In the genomic region with DNA sequence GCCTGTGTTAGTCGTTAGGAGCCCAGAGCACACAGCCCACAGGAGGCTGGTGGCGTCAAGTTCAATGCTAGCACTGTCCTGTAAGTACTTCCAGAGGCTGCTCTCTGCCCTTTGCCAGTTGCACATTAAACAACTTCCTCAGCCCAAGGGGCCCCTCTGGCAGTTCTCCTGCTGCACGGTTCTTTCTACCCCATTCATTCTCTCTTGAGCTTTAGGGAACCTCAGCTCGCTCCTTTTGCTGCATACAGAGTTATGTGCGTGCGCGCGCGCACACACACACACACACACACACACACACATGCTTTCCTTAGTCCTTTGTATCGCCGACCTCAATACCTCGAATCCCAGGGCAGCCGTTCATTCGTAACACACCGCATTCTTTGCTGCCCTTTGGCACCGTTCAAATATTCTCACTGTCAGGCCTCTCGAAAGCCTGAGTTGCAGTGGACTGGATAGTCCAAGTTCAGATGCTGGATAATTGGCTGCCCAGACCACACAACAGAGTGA, we compare ENCODE assay signal across 11 mouse cellular contexts. TPM values are rescaled to one million over a fixed set of nuclear protein-coding genes. Genes with fewer than 3 reads are reported as not detected.
A peak's percentile ranks its signal among the peaks of the same experiment; 100 is the strongest.
DNase-seq lines count a peak whose midpoint lies in the region; ATAC-seq lines count a peak whose summit lies in the region.
"Had no signal": no experiment of that assay in that cellular context is flagged by ENCODE, and none has a peak within 500 bp of the region (broad histone marks: within the 10 kb centered on the region; RNA-seq: fewer than 3 reads in every experiment).

No protein-coding gene starts in this region.

- no peak overlapping the region for H3K4me2 ChIP-seq in midbrain, embryonic 11.5 days
- no peak overlapping the region for H3K4me2 ChIP-seq in midbrain, embryonic 13.5 days (replicated peaks)
- H3K4me2 ChIP-seq in intestine, embryonic 15.5 days (replicated peaks): peak overlapping the region; percentile 30
- H3K4me2 ChIP-seq in limb, embryonic 13.5 days (replicated peaks): peak overlapping the region; percentile 38

- H3K4me3 ChIP-seq in midbrain, embryonic 11.5 days (ENCODE audit: low read depth, low read length): no peak overlapping the region
- H3K4me3 ChIP-seq in midbrain, embryonic 13.5 days (replicated peaks): no peak overlapping the region
- no peak overlapping the region for H3K4me3 ChIP-seq in intestine, embryonic 15.5 days (replicated peaks)
- H3K4me3 ChIP-seq in limb, embryonic 13.5 days: no peak overlapping the region

- intact Hi-C loops in heart, postnatal 25 days (cut with DNase I): loop anchor here (10.0 kb wide), 1 partner anchor 675 kb away; the partner anchor contains the start of genes Baz2b and March7

- WGBS in midbrain, embryonic 11.5 days: 60% methylated on average over 17 of the region's 17 CpGs
- WGBS in midbrain, embryonic 13.5 days: 49% methylated on average over 17 of the region's 17 CpGs
- WGBS in intestine, embryonic 15.5 days: 44% methylated on average over 17 of the region's 17 CpGs
- 29% methylated on average over 17 of the region's 17 CpGs for WGBS in limb, embryonic 13.5 days

- no peaks in the 10 kb centered on the region for H3K36me3 ChIP-seq in midbrain, embryonic 11.5 days (ENCODE audit: control insufficient read depth, insufficient read depth, low read length)
- no peaks in the 10 kb centered on the region for H3K36me3 ChIP-seq in midbrain, embryonic 13.5 days
- H3K36me3 ChIP-seq in intestine, embryonic 15.5 days: no peaks in the 10 kb centered on the region
- no peaks in the 10 kb centered on the region for H3K36me3 ChIP-seq in limb, embryonic 13.5 days
- H3K36me3 ChIP-seq: G1E had no signal

- H3K27me3 ChIP-seq in midbrain, embryonic 11.5 days (ENCODE audit: control insufficient read depth, insufficient read depth, low read length): no peaks in the 10 kb centered on the region
- H3K27me3 ChIP-seq in midbrain, embryonic 13.5 days: no peaks in the 10 kb centered on the region
- H3K27me3 ChIP-seq in intestine, embryonic 15.5 days (replicated peaks): no peaks in the 10 kb centered on the region
- H3K27me3 ChIP-seq in limb, embryonic 13.5 days: no peaks in the 10 kb centered on the region

- no peak overlapping the region for H3K27ac ChIP-seq in midbrain, embryonic 11.5 days (ENCODE audit: low read depth, low read length)
- no peak overlapping the region for H3K27ac ChIP-seq in midbrain, embryonic 13.5 days
- H3K27ac ChIP-seq in intestine, embryonic 15.5 days: peak overlapping the region; percentile 34
- peak overlapping the region; percentile 2; the same call in 1 of the 2 replicates for H3K27ac ChIP-seq in limb, embryonic 13.5 days

- peak; percentile 30; the same call in 1 of the 2 replicates for ATAC-seq in midbrain, embryonic 11.5 days (ENCODE audit: low FRiP score)
- ATAC-seq in midbrain, embryonic 13.5 days: no peak
- ATAC-seq in intestine, embryonic 15.5 days: peak; percentile 78
- peak; percentile 29; the same call in 1 of the 2 replicates for ATAC-seq in limb, embryonic 13.5 days (ENCODE audit: low FRiP score, low read depth)

- no peak overlapping the region for H3K9ac ChIP-seq in midbrain, embryonic 11.5 days (ENCODE audit: low read length)
- H3K9ac ChIP-seq in midbrain, embryonic 13.5 days (replicated peaks): no peak overlapping the region
- H3K9ac ChIP-seq in intestine, embryonic 15.5 days: no peak overlapping the region
- peak overlapping the region; percentile 13; the same call in 1 of the 2 replicates for H3K9ac ChIP-seq in limb, embryonic 13.5 days

- H3K4me1 ChIP-seq in midbrain, embryonic 11.5 days (ENCODE audit: control insufficient read depth, insufficient read depth, low read length): peaks cover 5% of the 10 kb centered on the region
- H3K4me1 ChIP-seq in midbrain, embryonic 13.5 days (replicated peaks): 0 out of 2 replicates have a peak, but pooled peaks cover 8% of the 10 kb centered on the region
- H3K4me1 ChIP-seq in intestine, embryonic 15.5 days (replicated peaks): peaks cover 12% of the 10 kb centered on the region
- H3K4me1 ChIP-seq in limb, embryonic 13.5 days: peaks cover 47% of the 10 kb centered on the region

- H3K9me3 ChIP-seq in midbrain, embryonic 11.5 days (ENCODE audit: control insufficient read depth, low read length): no peaks in the 10 kb centered on the region
- H3K9me3 ChIP-seq in midbrain, embryonic 13.5 days: no peaks in the 10 kb centered on the region
- H3K9me3 ChIP-seq in intestine, embryonic 15.5 days: no peaks in the 10 kb centered on the region
- H3K9me3 ChIP-seq in limb, embryonic 13.5 days: no peaks in the 10 kb centered on the region
- H3K9me3 ChIP-seq: G1E had no signal

- DNase-seq in midbrain, embryonic 11.5 days (ENCODE audit: low spot score, missing footprints): no peak
- no peak for DNase-seq in ovary, adult 18-20 months (ENCODE audit: low spot score)
- DNase-seq in spleen, adult 12 weeks (ENCODE audit: low spot score): no peak
- no peak for DNase-seq in liver
- no peak for DNase-seq in heart, postnatal 25 days (ENCODE audit: low spot score)
- DNase-seq: gastrocnemius, postnatal 10 days had no signal

RNA-seq across cellular contexts. Expression of gene Dapl1, which starts 45.2 kb away (rescaled TPM):
- 0.42 TPM in 1 of 2 replicates, not detected in the other for polyA plus RNA-seq in midbrain, embryonic 11.5 days (2014; fragmentation: Nextera tagmentation; extraction: Ambion mirVana)
- polyA plus RNA-seq in midbrain, embryonic 13.5 days (2015; fragmentation: Nextera tagmentation; extraction: Ambion mirVana): 0.50 and 1.5 TPM in 2 replicates
- 0.28 TPM in 1 of 2 replicates, not detected in the other for polyA plus RNA-seq in intestine, embryonic 15.5 days (2015; fragmentation: Nextera tagmentation; extraction: Ambion mirVana)
- 1.2 and 1.7 TPM in 2 replicates for polyA plus RNA-seq in limb, embryonic 13.5 days (2015; fragmentation: Nextera tagmentation; extraction: Ambion mirVana)
- not detected for total RNA-seq in heart, postnatal 25 days (2021)
- total RNA-seq: G1E; gastrocnemius, postnatal 10 days; monocyte, adult 5-6 weeks had no signal
- polyA plus RNA-seq: G1E had no signal

Comparison
In these comparisons a context has a peak if more than half of its experiments do, and no peak if none do; other contexts are left out.
1. H3K27ac ChIP-seq: peak in intestine, embryonic 15.5 days (single experiment) and limb, embryonic 13.5 days (single experiment); none in midbrain, embryonic 11.5 days (single experiment) and midbrain, embryonic 13.5 days (single experiment).
2. H3K4me2 ChIP-seq: peak in intestine, embryonic 15.5 days (single experiment) and limb, embryonic 13.5 days (single experiment); none in midbrain, embryonic 11.5 days (single experiment) and midbrain, embryonic 13.5 days (single experiment).